Mouse (Mus musculus) lung, postnatal 14 days (tissue): ENCODE measurements around the gene Lrp6.
A peak's percentile ranks its signal among the peaks of the same experiment; 100 is the strongest.

Source experiments
- DNase-seq: peaks from one replicate; pipeline ENCODE4 v3.0.0; 2021

Gene Lrp6

DNA sequence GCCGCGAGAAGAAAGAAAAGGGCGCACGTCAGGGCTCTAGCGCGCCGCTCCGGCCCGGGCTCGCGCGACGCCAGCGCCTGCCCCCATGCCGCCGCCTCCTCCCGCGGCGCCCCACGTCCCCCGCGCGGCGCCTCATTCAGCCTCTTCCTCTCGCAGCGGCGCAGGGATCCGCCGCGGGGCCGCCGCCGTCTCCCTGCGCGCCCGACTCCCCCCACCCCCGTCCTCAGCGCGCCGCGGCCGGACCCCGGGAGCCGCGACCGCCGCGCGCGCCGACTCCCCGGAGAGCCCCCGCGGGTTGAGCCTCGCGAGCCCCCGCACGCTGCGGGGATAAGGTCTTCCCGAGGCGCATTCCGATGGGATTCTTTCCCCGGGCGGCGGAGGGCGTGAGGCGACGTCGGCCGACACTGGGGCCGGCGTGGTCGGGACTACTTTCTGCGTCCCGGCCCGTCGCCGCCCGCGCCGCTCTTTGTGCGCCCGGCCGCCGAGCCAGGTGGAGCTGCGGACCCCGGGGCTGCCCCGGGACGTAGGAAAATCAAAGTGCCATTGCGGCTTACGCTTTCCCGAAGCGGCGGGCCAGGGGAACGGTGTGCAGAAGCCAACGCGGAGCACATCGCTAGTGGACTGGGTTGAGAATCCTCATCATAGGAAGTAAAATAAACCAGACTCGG is at the start of gene Lrp6:
Gene Lrp6 (minus strand): TSS at position 148 of the 668 bp plus-strand sequence.
- DNase-seq: peak; percentile 85

DNA sequence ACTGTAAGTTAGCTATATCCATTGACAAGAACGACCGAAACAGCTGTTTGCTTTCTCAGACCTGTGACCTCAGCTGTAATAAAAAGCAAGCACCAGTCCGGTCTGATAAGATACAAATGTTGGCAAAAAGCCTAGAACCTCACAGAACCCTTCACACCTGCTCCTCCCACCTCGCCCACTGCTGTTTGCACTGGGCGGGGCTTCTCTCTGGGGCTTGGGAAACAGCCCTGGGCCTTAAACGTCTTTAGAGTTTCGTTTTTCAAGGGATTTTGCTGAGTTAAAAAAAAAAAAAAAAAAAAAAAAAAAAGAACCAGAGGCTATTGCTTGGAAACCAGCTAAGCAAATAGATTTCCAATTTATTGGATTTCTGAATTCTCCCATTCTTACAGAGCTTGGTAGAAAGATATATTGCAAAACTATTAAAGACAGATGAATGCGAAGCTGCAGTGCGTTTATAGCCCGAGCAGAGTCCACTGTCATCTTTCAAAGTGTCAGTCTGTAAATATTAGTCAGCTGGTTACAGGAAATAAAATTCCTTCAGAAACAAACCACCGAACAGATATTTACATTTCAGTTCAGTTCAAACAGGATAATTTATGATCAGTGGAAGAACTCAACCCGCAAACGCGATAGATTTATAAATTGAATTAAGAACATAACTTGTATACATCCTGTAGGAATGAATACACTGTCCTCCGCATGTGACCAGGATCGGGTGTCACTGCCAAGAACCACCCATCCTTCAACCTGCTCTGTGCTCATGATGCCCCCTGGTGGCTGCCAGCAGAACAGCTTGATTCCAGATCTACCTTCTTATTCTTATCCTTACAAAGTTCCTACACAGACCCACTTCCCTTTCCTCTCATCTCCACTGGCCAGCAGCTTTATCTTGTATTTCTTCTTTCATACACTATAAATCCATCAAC is 48.2 kb upstream of the Lrp6 start:
- peak; percentile 92 for DNase-seq

DNA sequence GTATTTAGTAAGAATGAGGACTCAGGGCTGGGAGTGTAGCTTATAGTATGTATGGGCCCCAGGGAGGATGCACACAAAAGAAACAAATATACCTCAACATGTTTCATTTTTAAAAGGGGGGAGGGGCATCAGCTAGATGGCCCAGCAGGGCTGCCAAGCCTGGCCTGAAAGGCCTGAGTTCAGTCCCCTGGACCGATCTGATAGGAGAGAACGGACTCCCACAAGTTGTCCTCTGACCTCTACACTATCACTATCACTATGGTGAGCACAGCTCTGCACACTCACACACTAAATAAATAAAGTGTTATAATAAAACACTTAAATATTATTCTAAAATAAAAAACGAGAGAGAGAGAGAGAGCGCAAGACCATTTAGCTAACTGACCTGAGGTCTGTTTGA is 47.6 kb upstream of the Lrp6 start:
- DNase-seq: no peak

DNA sequence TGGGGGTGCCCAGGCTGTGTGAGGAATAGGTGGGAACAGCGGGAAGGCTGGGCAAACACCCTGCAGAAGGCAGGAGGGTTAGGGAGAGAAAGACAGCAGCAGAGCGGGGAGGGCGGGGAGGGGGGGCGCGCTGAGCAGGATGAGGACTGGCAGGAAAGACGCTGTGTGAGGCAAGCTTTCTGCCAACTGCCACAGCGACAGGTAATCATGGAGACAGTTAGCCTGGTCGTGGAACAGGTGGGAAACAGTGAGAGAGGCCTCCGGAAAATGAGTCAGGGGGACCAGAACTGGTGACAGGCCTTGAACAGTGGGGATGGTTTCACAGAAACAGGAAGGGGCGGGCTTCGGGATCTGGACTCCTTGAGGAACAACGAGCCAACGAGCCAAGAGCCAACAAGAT is 45.1 kb upstream of the Lrp6 start:
- DNase-seq: no peak

DNA sequence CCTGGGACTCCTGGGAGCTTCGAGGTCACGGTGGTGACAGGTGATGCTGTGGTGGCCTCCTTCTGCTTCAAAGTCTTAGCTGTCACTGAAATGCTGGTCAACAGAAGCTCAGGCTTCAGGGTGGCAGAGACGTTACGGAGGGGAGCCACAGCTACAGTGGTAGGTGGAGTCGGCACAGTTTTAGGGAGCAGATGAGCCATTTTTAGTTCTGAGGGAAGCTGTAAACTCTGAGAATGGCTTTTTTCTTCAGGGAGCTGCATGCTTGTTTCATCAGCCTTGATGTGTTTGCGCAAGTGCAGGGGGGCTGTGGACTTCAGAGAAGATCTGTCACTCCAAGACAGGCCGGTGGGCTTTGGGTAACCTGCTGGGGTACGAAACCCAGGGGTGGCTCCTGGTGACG is 43.6 kb upstream of the Lrp6 start:
- DNase-seq: no peak

DNA sequence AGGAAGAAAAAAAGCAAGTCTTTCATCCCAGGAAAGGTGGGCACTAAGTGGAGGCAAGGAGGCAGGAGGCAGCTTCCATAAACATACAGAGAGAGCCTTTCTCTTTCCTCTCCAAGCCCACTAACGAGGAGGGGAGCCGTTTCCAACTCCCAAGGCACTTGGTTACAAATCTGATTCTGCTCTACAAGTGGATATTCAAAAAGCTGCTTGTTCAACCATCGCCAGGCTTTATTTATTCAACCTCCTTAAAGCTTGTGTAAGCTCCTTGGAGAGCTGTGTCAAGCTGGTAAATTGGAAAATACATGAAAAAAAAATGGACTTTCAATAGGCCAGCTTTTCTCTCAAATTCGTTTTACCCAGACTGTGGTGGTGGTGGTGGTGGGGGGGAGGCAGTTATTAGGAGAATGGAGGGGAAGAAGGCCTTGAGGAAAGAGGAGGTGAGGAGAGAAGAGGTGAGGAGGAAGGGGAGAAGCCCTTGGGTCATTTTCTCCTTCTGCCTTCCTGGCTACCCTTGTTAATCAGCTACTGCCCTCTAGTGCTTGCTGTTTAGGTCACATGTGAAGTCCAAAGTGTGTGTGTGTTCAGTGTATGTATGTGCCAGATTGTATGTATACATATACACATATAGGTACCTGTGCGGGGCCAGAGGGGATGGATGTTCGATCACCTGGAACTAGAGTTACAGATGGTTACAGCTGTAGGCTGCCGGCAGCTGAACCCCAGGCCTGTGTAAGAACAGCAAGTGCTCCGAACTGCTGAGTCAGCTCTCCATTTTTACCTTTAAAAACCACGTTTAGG is 40.4 kb upstream of the Lrp6 start:
- DNase-seq: peak; percentile 51

DNA sequence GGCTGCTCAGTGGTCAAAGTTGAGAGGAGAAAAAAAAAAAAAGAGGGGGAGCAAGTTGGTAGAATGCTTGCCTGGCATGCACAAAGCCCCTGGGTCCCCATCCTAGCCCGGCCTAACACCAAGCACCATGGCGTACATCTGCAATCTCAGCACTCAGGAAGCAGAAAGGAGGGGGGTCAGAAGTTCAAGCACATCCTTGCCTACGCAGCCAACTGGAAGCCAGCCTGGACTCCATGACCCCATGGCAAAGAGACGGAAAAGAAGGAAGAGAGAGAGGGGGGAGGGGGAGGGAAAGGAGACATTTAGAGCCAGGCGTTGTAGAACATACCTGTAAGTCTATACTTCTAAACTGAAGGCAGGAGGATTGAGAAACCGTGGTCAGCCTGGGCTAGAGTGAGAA is 39.8 kb upstream of the Lrp6 start:
- peak; percentile 33 for DNase-seq

DNA sequence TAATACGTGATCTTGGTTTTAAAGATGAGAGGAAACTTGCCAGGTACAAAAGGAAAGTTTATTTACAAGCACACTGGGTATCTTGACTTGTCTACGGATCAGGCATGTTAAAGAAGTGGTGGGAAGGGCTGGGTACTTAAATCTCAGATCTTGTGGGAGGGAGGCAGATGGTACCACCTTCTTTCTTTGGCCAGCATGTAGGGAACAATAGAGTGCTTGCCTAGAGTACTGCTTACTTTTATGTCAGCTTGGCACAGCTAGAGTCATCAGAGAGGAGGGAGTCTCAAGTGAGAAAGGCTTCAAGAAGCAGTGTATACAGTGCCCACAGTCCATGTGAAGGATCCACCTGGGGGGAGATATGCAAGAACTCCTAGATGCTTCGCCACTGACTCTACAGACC is 38.4 kb upstream of the Lrp6 start:
- DNase-seq: no peak

DNA sequence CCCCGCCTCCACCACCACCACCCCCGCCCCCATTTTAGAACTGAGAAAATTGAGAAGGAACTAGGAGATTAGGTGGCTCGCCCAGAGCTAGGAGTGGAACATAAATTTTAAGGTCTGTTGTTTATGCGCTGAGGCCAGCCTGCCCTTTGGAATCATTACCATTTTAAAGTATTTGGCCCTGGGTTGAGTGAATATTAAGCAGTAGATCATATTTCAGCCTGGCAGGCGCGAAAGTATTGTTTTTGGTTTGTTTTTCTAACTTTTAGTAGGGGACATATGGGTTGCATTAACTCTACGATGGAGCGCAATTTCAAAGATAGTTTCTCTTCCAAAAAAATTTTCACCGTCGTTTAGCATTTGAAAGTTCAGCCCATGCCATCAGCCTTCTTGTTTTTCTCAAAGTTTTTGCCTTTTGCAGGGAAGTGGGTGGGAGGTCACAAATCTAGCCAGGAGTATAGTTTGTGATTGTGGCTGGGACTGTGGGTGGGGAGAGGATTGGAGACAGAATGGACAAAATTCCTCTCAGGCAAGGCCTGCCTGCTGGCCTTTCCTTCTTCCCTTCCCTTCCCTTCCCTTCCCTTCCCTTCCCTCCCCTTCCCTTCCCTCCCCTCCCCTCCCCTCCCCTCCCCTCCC is 35.7 kb upstream of the Lrp6 start:
- no peak for DNase-seq

DNA sequence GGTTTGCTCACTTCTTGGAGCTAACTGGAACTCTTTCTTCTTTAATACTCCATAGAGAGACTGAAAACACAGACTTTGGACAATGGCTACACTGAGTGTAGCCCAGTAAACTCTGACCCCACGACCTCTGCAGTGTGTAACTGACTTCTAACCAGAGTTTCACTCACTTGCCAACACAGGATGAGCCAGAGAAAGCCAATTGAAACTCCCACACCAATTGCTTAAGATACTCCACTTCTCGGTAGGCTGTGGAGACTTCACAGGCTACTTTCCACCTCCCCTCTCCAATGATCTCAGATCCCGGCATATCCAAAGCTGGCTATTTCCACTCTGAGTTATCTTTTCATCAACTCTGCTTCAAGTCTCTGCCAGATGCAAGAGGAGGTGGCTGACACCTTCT is 35.0 kb upstream of the Lrp6 start:
- no peak for DNase-seq

DNA sequence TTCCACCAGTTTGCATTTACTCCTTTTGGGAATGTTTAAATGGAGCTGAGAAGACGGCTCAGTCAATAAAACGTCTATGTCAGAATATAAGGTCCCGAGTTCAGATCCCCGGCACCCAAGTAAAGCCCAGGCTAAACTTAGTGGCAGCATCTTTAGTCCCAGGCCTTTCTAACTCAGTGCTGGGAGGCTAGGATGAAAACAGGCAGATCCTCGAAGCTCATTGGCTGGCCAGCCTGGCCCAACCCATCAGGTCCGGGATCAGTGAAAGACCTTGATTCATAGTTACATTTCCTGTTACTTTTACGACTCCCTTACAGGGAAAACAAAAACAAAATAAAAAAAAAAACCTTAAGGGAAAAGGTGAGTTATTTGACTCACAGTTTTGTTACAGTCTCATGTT is 34.4 kb upstream of the Lrp6 start:
- DNase-seq: no peak

DNA sequence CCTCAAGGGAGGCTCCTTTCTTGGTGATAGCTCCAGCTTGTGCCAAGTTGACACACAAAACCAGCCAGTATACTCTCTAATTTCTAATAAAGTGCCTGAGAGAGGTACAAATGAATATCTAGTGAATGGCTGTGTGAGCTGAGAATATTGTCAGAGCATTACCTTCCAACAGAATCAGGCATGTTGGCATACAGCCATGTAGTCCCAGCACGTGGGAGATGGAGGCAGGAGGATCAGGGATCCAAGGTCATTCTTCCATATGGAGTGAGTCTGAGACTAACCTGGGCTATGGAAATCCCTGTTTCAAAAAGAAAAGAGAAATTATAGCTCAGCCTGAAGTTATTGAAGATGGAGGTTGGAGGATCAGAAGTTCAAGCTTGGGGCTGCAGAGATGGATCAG is 32.5 kb upstream of the Lrp6 start:
- no peak for DNase-seq

DNA sequence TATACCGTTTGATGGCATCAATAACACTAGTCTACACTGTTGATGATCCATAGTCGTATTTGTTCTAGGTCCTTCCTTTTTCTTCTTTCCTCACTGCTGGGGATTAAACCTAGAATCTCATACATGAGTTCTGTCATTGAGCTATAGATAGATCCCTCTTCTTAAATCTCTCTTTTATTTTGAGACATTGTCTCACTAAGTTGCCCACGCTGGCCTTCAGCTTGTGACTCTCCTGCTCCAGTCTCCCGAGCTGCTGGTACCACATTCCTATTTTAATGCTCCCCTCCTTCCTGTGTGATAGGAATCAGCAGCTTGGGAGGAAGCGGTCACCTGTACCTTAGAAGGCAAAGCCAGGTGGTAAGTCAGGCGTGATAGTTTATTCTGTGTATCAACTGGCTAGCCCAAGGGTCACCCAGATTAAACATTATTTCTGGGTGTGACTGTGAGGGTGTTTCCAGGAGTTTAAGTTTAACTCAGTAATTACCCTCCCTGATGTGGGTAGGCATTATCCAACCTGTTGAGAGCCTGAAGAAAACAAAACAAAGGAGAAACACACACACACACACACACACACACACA is 31.0 kb upstream of the Lrp6 start:
- DNase-seq: no peak

DNA sequence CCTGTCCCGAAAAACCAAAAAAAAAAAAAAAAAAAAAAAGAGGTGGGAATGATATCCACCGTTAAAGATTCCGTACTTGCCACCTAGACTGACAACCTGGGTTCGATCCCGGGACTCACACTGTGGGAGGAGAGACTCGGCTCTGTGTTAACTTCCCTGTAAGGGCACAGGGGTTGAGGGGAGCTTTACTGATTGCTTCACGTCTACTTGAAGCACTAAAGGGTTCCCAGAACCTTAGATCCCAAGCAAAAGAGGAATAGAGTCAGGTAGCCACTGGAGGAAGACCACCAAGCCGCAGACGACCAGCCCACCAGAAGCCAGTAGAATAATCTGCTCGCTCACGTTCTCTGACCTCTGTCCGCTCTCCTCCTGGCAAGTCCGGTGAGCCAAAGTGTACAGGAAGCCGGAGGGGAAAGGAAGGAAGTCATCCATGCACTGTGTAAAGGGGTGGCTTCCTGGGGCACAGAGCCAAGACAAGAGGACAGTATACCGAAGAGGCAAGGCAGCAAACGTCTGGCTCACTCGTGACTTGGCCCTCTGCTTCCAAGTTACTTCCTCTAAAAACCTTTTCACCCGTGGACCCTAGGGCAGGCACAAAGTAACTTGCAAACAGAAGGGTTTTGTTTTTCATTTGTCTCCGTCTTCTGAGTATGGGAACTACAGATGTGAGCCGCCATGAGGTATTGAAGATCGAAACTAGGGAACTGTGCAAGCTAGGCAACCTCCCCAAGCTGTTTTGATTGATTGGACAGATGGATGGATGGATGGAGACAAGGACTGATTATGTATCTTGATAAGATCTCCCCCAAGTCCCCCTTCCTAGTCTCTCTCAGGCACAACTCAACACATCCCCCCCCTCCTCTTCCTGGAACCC is 28.0 kb upstream of the Lrp6 start:
- peak; percentile 76 for DNase-seq

DNA sequence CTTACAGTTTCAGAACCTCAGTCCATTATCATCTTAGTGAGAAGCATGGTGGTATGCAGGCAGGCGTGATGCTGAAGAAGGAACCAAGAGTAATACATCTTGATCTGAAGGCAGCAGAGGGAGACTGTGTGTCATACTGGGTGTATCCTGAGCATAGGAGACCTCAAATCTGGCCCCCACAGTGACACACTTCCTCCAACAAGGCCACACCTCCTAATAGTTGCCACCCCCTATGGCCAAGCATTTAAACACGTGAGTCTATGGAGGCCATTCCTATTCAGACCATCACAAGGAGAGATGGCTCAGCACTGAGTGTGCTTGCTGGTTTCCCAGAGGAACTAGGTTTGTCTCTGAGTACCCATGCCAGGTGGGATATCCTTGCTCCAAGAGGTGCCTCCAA is 24.8 kb upstream of the Lrp6 start:
- no peak for DNase-seq

DNA sequence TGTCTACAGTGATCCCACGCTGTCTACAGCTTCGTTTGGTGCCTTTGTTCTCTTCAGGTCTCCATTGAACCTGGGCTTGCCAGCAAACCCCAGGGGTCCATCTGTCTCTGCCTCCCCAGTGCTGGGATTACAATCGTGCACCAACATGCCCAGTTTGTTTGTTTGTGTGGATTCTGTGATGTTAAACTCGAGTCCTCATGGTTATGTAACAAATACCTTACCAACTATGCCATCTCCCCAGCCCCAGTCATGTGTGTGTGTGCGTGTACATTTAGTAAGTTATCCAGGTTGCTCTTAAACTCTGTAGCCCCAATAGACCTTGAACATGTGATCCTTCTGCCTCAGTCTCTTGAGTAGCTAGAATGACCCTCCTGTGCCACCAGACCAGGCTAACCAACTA is 19.5 kb upstream of the Lrp6 start:
- DNase-seq: no peak

DNA sequence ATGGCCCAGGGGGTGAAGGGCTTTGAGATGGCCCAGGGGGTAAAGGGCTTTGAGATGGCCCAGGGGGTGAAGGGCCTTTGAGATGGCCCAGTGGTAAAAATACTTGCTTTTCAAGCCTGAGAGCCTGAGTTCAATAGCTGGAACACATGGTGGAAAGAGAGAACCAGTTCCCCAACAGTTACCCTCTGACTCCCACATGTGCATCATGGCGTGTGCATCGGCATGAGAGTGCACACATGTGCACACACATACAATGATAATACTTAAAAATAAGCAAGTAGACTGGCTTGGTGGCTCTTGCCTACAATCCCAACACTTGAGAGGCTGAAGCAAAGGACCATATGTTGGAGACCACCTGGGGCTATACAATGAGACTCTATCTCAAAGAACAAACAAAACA is 17.9 kb upstream of the Lrp6 start:
- DNase-seq: no peak

DNA sequence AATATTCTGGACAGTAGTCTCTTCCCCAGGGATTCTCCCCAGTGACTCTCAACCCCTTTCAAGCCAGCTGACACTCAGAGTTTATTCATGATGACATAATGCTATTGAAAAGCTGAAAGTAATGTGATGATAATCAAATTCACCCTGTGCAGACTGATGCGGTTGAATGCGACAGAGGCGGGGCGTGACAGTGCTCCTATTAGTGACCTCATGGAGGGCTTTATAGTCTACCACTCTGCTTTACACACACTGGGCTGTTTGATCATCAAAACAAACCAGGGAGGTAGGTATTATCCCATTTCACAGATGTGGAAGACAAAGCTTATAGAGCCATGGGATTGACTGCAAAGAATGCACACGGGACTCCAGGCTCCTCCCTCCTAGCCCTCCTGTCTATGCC is 15.3 kb upstream of the Lrp6 start:
- no peak for DNase-seq

DNA sequence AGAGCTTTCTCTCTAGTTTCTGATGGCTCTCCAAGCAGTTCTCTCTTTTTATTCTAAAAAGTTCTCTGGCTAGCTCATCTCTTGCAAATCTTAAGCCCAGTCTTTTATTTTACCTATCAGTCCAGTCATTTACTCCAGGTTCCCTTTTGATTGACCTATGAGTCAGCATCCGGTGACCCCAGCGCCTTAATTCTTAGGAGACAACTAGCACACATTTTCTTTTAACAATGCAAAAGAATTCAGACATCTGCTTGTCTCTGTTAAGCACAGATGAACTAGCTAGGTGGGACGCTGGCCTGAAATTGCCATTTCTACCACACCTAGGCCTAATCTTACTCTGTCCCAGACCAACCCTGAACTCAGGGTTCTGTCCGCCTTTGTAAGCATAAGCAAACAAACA is 12.7 kb upstream of the Lrp6 start:
- no peak for DNase-seq

DNA sequence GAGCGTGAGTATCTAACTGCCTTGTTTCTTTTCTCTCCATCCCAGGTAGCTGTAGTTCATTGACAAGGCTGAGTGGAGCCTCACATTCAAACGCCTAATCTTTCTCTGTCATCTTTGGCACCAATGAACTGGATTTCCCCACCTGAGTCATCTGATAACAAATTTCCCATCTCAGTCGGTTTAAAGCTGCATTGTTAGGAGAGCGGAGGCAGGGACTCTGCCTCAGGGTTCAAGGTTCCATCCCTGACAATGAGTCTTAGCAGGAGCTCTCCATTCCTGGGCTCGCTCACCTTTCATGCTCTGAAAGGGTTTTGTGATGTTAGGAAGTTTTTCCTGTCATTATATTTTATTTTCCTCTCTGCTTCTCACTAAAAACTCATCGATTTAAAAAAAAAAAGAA is 11.3 kb upstream of the Lrp6 start:
- DNase-seq: no peak

DNA sequence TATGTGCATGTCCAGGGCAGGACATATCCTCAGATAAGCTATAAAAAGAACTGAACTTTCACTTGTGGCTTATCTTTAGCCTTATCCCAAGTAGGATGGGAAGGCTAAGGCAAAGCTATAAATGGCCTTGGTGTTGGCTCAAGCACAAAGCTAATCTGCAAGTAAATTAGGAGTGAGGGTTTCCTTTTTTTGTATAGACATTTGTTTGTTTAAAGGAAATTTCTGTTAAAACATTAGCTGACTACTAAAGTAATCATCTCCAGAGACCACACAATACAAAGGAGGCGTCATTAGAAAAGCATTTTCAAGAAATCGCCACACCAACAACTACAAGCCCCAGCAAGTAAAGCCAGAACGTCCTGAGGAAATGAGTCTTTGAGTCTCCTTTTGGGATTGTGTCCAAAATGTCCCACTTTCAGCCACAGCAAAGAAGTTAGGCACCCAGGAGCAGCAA is 8.6 kb upstream of the Lrp6 start:
- DNase-seq: peak; percentile 16
